Mouse (Mus musculus): ENCODE measurements around the gene Olfr883.

Olfr883 gene

DNA sequence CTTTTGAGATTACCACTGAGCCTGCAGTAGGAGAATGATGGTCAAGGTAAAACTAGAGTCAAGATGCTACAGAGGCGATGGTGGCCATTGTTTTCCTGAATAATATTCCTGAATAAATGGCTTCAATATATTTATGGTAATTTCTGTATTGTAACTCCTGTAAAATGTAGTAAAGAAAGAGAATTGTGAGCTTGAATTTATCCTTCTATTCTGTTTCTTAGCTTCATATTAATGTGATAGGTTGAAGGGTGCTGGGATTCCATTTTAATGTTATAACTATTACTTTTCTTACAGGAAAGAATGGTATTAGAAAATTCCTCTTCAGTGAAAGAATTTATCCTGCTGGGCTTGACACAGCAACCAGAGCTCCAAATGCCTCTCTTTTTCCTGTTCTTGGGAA lies at the start of gene Olfr883:
Gene Olfr883 (plus strand): TSS at position 301 of the 400 bp plus-strand sequence.
- no peak for DNase-seq (ENCODE audit: low spot score in 2 of 2)

GRCm38 (mm10) chr9:37991525-37991924 lies 34.1 kb upstream of the Olfr883 start, which contains the start of gene Olfr881:
Gene Olfr881, plus strand, starts transcription at chr9:37991825.
- no peak for DNase-seq (ENCODE audit: low spot score in 2 of 2)

DNA sequence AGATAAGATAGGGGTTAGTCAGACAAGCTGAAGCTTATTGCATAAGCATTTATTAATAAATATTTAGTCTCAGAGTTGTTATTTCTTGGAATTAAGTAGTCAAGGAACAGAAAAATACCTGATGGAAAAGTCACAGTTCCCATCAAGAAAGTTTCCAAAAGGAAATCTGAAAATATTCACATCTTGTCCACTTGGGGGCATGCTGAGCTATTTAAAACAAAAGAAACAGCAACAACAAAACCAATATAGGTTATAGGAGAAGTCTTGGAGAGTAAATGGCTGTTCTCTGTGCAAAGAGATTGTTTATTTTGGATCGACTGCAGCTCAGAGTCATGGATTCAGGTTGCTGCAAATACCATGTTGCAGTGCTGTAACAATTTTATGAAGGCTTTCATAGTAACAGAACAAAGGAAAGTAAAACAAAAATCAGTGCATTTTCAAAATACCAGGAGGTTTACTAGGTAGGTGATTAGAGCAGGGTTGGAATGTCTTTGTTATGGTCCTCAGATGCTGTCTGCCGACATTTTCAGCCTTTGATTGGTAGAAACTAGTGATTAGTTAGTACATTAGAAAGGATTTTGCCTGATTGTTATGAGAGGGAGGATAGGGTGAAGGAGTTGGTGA lies 26.9 kb upstream of the Olfr883 start:
- no peak for DNase-seq (ENCODE audit: low spot score in 2 of 2)

GRCm38 (mm10) chr9:38000021-38000420 lies 25.6 kb upstream of the Olfr883 start:
- DNase-seq (ENCODE audit: low spot score in 2 of 2), result no peak

DNA sequence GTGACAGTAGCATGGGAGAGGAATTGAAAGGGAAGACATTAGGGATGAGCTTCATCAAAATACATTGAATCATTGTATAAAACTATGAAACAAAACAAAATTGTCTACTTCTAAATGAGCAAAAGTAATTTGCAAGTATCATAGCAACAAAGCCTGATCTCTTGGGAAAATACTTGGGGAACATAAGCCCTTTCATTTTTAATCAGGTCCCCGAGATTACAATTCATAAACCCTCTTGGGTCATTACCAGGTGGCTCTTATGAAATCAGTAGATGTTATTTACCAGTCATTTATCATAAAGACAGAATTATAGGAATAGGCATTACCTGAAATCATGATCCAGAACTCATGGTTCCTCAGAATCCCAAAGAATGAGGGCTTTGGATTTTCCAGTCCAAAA lies 20.6 kb downstream of the Olfr883 start, which contains the start of gene Olfr884:
Gene Olfr884 (plus strand): TSS at position 301 of the 400 bp plus-strand sequence.
- no peak for DNase-seq (ENCODE audit: low spot score in 2 of 2)

DNA sequence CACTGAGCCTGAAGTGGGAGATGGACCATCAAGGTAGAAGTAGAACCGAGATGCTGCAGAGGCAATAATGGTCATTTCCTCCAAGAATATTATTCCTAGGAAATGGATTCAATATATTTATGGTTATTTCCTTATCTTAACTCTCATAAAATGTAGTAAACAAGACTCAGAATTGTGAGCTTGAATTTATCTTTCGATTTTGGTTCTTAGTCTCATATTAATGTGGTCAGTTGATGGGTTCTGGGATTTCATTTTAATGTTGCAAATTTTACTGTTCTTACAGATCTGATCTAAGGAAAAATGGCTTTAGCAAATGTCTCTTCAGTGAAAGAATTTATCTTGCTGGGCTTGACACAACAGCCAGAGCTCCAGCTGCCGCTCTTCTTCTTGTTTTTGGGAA lies 35.4 kb downstream of the Olfr883 start, which contains the start of gene Olfr885:
Gene Olfr885 (plus strand): TSS at position 301 of the 400 bp plus-strand sequence.
- no peak for DNase-seq (ENCODE audit: low spot score in 2 of 2)
